7 mouse cellular contexts compared by ENCODE assay signal in the genomic region with DNA sequence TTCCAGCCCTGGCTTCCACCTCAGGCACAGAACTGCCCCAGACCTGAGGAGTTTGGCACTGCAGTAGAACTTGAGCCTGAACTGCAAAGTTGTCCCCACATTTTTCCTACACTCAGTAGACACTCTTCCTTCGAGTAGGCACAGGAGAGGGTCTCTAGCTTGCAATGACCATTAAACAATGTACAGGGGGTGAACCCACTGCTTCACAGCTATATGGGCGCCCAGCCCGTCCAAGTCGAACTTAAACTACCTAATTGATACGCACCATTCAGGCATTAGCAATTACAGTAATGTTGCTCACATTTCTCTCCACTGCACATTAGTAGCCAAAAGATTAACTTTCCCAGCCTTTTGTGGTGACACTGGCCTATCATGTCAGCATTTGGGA. TPM values are rescaled to one million over a fixed set of nuclear protein-coding genes. Genes with fewer than 3 reads are reported as not detected.
DNase-seq lines count a peak whose midpoint lies in the region; ATAC-seq and TF ChIP-seq lines count a peak whose summit lies in the region.

No protein-coding gene starts in this region.

- no peak for TF ChIP-seq POLR2A in small intestine, adult 2 months (IDR thresholded peaks at IDR 0.05; ENCODE audit: low read depth, low read length)

- 57% methylated on average over 5 of the region's 5 CpGs for WGBS in lung, embryonic 15.5 days
- 70% methylated on average over 5 of the region's 5 CpGs for WGBS in forebrain, embryonic 11.5 days
- 78% methylated on average over 5 of the region's 5 CpGs for WGBS in limb, embryonic 13.5 days
- 61% methylated on average over 5 of the region's 5 CpGs for WGBS in small intestine, adult 2 months

- DNase-seq in lung, postnatal 36 days, result no peak
- no peak for DNase-seq in forebrain, embryonic 11.5 days (ENCODE audit: low spot score)
- no peak for DNase-seq in gastrocnemius, postnatal 36 days
- DNase-seq in adrenal gland, adult (ENCODE audit: inconsistent age in 2 of 2, low spot score in 1 of 2), result no peak

- peak overlapping the region; percentile 71 for H3K4me3 ChIP-seq in lung, embryonic 15.5 days
- peak overlapping the region; percentile 75 for H3K4me3 ChIP-seq in forebrain, embryonic 11.5 days (ENCODE audit: low read depth, low read length)
- peak overlapping the region; percentile 76 for H3K4me3 ChIP-seq in limb, embryonic 13.5 days
- H3K4me3 ChIP-seq in small intestine, adult 2 months (ENCODE audit: low read depth, low read length), result peak overlapping the region; percentile 95

- H3K4me1 ChIP-seq in lung, embryonic 15.5 days, result peaks cover 7% of the 10 kb centered on the region
- H3K4me1 ChIP-seq in forebrain, embryonic 11.5 days (replicated peaks; ENCODE audit: control insufficient read depth, insufficient read depth, low read length), result no peaks in the 10 kb centered on the region
- H3K4me1 ChIP-seq in limb, embryonic 13.5 days, result peaks cover 8% of the 10 kb centered on the region
- peaks cover 3% of the 10 kb centered on the region; the same call in 1 of the 2 replicates for H3K4me1 ChIP-seq in small intestine, adult 2 months (ENCODE audit: control insufficient read depth, insufficient read depth, insufficient read length, low read length)

- H3K9ac ChIP-seq in lung, embryonic 15.5 days, result no peak overlapping the region
- H3K9ac ChIP-seq in forebrain, embryonic 11.5 days (ENCODE audit: low read length), result peak overlapping the region; percentile 81
- H3K9ac ChIP-seq in limb, embryonic 13.5 days, result peak overlapping the region; percentile 85; the same call in 1 of the 2 replicates

- no peak overlapping the region for H3K27ac ChIP-seq in lung, embryonic 15.5 days
- no peak overlapping the region for H3K27ac ChIP-seq in forebrain, embryonic 11.5 days (ENCODE audit: low read depth, low read length)
- H3K27ac ChIP-seq in limb, embryonic 13.5 days, result no peak overlapping the region
- H3K27ac ChIP-seq in small intestine, adult 2 months (ENCODE audit: insufficient read depth, low read depth, low read length), result no peak overlapping the region

- H3K36me3 ChIP-seq in lung, embryonic 15.5 days, result peaks cover 5% of the 10 kb centered on the region
- peaks cover 2% of the 10 kb centered on the region; the same call in 1 of the 2 replicates for H3K36me3 ChIP-seq in forebrain, embryonic 11.5 days (ENCODE audit: control insufficient read depth, insufficient read depth, low read length)
- peaks cover 17% of the 10 kb centered on the region for H3K36me3 ChIP-seq in limb, embryonic 13.5 days
- 0 out of 2 replicates have a peak, but pooled peaks cover 1% of the 10 kb centered on the region for H3K36me3 ChIP-seq in small intestine, adult 2 months (ENCODE audit: control insufficient read depth, insufficient read depth, low read length)

- intact Hi-C loops in gastrocnemius, postnatal 36 days (cut with DNase I), result no loop called here

- TF ChIP-seq CTCF in small intestine, adult 2 months (IDR thresholded peaks at IDR 0.05; ENCODE audit: extremely low read depth, insufficient read length, insufficient replicate concordance, low read depth, low read length), result no peak

- no peaks in the 10 kb centered on the region for H3K9me3 ChIP-seq in lung, embryonic 15.5 days
- H3K9me3 ChIP-seq in forebrain, embryonic 11.5 days (ENCODE audit: control insufficient read depth, low read length), result peaks cover 3% of the 10 kb centered on the region; the same call in 1 of the 2 replicates
- H3K9me3 ChIP-seq in limb, embryonic 13.5 days, result peaks cover 14% of the 10 kb centered on the region

- H3K27me3 ChIP-seq in lung, embryonic 15.5 days, result no peaks in the 10 kb centered on the region
- H3K27me3 ChIP-seq in forebrain, embryonic 11.5 days (ENCODE audit: control insufficient read depth, insufficient read depth, low read length), result no peaks in the 10 kb centered on the region
- H3K27me3 ChIP-seq in limb, embryonic 13.5 days, result no peaks in the 10 kb centered on the region
- no peaks in the 10 kb centered on the region for H3K27me3 ChIP-seq in small intestine, adult 2 months (ENCODE audit: control insufficient read depth, insufficient read depth, low read length)

- ATAC-seq in lung, embryonic 15.5 days (ENCODE audit: borderline replicate concordance, extremely low read depth, low FRiP score, low TSS enrichment), result 0 out of 2 replicates have a peak, but pooled peaks have one; percentile 8
- ATAC-seq in forebrain, embryonic 11.5 days (replicated peaks; ENCODE audit: low FRiP score), result no peak
- ATAC-seq in limb, embryonic 13.5 days (ENCODE audit: low FRiP score, low read depth), result no peak; the same call in 1 of the 2 replicates

- H3K4me2 ChIP-seq in lung, embryonic 15.5 days, result peak overlapping the region; percentile 58
- peak overlapping the region; percentile 59; the same call in 1 of the 2 replicates for H3K4me2 ChIP-seq in forebrain, embryonic 11.5 days (ENCODE audit: low read depth, low read length, severe bottlenecking)
- H3K4me2 ChIP-seq in limb, embryonic 13.5 days (replicated peaks), result peak overlapping the region; percentile 71

RNA-seq across cellular contexts. Expression of a gene that starts 0.3 kb away (rescaled TPM):
- 14.6 and 14.7 TPM in 2 replicates for polyA plus RNA-seq in lung, embryonic 15.5 days (2015; fragmentation: Nextera tagmentation; extraction: Ambion mirVana)
- polyA plus RNA-seq in forebrain, embryonic 11.5 days (2014; fragmentation: Nextera tagmentation; extraction: Ambion mirVana), result 16.4 and 17.3 TPM in 2 replicates
- polyA plus RNA-seq in limb, embryonic 13.5 days (2015; fragmentation: Nextera tagmentation; extraction: Ambion mirVana), result 18.5 and 19.8 TPM in 2 replicates
- 0.13 and 0.24 TPM in 2 replicates for polyA plus RNA-seq in small intestine, adult 2 months (2012; rRNA removed)
- 1 to 10 TPM; 3.5 to 4.3 TPM for total RNA-seq in gastrocnemius, postnatal 36 days (2021)

Comparison
In these comparisons a context has a peak if more than half of its experiments do, and no peak if none do; other contexts are left out.
1. RNA of a gene that starts 0.3 kb away (polyA plus RNA-seq): 18.5 to 19.8 TPM in limb, embryonic 13.5 days, 16.4 to 17.3 TPM in forebrain, embryonic 11.5 days and 14.6 to 14.7 TPM in lung, embryonic 15.5 days; 0.13 to 0.24 TPM in small intestine, adult 2 months; every median in the first group is over 10 times any median in the second.
2. Peak in every context shown above with its lines, with median percentiles within 50 percentile points of each other: H3K4me2 ChIP-seq and H3K4me3 ChIP-seq.